Mouse (Mus musculus): Measurements from ENCODE around the gene Olfr15. TPM values are rescaled to one million over a fixed set of nuclear protein-coding genes. Genes with fewer than 3 reads are reported as not detected.

Gene Olfr15
- 0.11 TPM for polyA plus RNA-seq (2017; shearing (Covaris generic))

DNA sequence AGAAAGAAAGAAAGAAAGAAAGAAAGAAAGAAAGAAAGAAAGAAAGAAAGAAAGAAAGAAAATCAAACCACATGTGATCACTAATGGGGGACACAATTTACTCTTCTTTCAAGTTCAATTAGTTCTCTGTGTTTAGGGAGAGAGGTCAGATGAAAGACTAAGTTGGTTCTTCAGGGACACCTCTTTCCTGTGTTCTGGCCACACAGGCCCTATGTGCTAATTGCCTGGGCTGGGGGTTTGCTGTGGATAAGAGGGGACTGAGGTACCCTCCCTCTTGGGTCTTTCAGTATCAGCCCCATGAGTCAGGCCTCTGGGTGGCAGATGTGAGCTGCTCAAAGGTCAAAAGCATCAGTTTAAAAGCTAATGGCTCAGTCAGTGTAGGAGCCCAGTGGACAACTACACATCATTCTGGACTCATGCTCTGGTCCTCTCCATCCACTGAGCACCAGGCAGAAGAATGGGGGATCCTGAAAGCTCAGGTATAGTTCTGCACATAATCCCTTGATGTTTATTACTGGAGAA lies at the start of gene Olfr15:
Gene Olfr15 (plus strand): TSS at position 291 of the 522 bp plus-strand sequence.

DNA sequence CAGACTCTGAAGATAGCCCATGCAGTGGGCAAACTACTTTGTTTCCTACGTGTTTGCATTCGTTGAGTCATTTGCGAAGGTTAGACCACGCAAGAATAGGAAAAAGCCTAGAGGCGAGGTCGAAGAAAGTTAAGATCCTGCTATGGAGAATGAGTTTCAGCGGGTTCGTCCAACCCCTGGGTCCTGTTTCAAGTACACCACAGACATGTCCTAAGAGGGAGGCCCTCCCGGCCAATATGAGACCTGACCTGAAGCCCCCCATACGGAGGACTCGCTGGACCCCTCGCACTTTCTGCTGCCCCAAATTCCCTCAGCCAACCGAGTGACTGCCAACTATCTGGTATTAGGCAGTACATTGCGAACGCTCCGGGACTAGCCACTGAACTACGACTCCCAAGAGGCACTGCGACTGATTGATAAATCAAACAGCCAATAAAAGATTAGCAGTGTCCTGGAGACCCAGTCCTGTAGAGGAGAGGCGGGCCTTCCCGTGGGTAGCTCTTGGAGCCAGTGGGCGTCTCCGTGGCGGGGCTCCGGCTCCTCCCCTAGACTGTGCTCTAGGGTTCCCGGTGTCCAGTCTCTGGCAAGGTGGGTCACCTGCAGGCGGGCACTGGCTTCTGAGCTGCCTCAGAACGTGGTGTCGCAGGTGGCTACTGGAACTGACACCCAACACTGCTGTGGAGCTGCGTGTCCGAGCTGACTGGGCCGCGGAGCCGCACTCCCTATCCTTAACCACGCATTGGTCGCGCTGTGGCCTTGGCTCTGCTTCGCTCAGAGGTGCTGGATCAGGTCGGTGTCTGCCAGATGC lies 16.2 kb downstream of the Olfr15 start, which contains the start of gene Zfp174:
Gene Zfp174 (plus strand): TSS at position 558 of the 808 bp plus-strand sequence.

DNA sequence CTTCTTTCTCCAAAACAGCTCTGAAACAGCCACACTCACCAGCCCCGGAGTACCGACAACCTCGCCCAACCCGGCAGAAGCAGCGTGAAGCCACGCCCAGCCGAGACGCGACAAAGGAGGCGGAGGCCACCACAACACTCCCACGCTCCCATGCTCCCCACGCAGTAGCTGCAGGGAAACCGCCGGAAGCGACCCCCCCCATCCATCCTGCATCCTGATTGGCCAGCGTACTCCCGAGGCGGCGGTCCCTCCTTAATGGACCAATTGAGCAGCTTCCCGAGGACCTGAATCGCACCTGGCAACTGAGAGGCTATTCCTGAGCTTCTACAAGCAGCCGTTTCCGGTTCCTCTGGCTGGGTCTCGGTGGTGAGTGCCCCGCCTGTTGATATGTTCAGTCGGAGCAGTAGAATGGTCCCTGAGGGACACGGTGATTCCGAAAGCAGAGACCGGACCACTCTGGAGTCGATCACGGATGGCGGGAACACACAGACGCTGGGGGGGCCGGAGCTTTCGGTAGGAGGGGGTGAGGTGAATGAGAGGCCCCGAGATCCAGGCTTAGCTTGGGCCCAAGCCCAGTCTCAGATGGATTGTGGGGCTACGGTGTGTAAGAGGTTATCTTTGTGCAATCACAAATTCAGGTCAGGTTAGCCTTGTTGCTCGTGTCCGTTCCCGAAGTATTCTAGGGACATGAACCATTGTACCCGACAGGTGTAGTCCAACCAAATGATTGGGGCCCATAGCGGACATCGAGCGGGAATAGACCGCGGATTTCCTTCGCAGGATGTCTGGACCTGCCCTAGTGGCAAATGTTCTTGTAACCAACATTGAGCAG lies 41.8 kb downstream of the Olfr15 start, which contains the start of gene Naa60:
Gene Naa60 (plus strand): TSS at position 160 of the 832 bp plus-strand sequence.

DNA sequence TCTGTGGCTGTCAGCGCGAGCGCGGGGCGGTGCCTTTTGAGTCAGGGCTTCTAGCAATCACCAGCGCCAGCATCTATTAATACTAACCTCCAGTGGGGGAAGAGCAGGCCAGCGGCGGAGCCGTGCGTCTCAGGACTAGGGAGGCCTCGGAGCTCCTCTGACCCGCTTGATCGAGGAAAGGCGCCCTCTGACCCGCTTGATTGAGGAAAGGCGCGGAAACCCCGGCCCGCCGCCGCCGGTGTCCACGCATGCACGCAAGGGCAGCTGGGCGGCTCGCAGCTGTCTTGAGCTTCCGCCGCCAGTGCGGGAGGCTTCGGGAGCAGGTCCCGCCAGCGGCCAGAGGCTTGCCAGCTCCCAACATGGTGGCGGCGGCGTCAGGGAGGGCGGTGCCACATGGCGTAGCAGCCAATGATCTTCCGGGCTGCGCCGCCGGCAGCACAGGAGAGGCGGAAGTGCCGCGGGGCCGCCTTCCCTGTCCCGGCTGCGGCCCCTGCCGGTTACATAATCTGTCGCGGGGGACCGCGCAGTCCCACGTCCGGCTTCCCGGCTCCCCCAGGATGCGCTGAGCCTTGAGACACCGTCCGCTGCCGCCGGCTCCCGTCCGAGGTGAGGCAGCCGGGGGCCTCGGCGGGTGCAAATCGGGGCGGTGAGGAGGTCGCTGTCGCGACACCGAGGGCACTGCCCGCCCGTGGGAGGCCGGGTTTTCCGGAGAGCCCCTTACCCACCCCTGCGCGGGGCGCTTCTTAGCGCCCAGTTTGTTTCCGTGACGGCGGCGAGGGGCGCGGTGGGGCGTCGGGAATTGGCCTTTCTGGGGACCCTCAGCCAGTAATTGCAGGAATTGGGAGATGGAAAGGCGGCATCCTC lies 53.8 kb downstream of the Olfr15 start, which contains the start of the genes Zfp597 and Gm20695:
Gene Zfp597 (minus strand): TSS at position 361 of the 864 bp plus-strand sequence.
Gene Gm20695 (plus strand): TSS at position 448 of the 864 bp plus-strand sequence.

Other genes starting within 250 kb of the Olfr15 start
- not detected for gene Olfr161, start 239.8 kb upstream of the Olfr15 start, polyA plus RNA-seq (2017; shearing (Covaris generic))
- gene Mefv, start 112.8 kb upstream of the Olfr15 start, polyA plus RNA-seq (2017; shearing (Covaris generic)), result 0.11 TPM
- 83.2 TPM for gene Zfp263, start 86.8 kb upstream of the Olfr15 start, polyA plus RNA-seq (2017; shearing (Covaris generic))
- 1.4 TPM for gene Zfp174, start 16.4 kb downstream of the Olfr15 start, polyA plus RNA-seq (2017; shearing (Covaris generic))
- gene Naa60, start 41.5 kb downstream of the Olfr15 start, polyA plus RNA-seq (2017; shearing (Covaris generic)), result 147 TPM
- 16.8 TPM for gene Zfp597, start 53.7 kb downstream of the Olfr15 start, polyA plus RNA-seq (2017; shearing (Covaris generic))
- gene Gm20695, start 53.8 kb downstream of the Olfr15 start, polyA plus RNA-seq (2017; shearing (Covaris generic)), result not detected
- 13.3 TPM for gene 1700037C18Rik, start 77.8 kb downstream of the Olfr15 start, polyA plus RNA-seq (2017; shearing (Covaris generic))
- 40.9 TPM for gene Cluap1, start 77.9 kb downstream of the Olfr15 start, polyA plus RNA-seq (2017; shearing (Covaris generic))
- gene Nlrc3, start 145.8 kb downstream of the Olfr15 start, polyA plus RNA-seq (2017; shearing (Covaris generic)), result 100 TPM
- gene Slx4, start 172.9 kb downstream of the Olfr15 start, polyA plus RNA-seq (2017; shearing (Covaris generic)), result 48.4 TPM
- gene Dnase1, start 206.1 kb downstream of the Olfr15 start, polyA plus RNA-seq (2017; shearing (Covaris generic)), result 4.8 TPM
- gene Trap1, start 246.9 kb downstream of the Olfr15 start, polyA plus RNA-seq (2017; shearing (Covaris generic)), result 78.7 TPM